Mouse (Mus musculus) neural tube, embryonic 10.5 days (tissue): ENCODE measurements around the gene Cblb.

ENCODE experiments used
- DNase-seq: peaks from one replicate; pipeline ENCODE4 v3.0.0-alpha.2; 2017; ENCODE audit warnings: low spot score; ENCODE audit errors: extremely low spot score

Gene Cblb

DNA sequence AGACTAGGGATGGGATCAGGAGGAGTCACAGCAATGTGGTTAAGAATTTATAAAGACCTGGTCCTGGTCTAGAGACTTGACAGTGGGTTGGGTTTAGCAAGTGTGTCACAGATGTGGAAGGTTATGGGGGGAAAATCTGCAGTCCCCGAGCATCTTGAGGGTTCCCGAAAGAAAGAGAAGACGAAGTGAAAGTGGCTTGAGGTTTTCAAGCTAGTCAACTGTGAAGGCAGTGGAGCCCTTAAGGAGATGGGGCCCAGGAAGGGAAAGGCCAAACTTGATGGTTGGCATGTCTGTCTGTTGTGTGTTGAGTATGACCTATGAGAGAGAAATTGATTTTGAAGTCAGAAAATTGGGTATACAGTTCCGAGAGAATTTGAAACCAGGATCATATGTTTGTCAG lies 7.3 kb downstream of the Cblb start:
- DNase-seq: no peak

DNA sequence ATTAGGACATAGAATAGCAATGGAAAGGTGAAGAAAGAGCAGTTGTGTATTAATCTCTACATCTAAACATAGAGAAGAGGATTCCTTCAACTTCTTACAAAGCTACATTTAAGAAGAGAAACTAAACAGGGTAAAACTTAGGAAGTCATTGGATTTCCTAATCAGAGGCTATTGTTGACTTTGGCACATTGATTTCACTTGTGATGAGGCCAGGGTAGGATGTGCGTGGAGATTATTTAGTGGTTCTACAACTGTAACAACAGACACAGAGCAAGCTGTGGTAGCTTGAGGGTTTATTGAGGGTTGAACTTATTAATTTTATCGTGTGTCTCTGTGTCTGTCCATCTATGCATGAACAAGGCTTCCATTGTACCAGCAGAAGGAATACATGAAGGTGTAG lies 7.8 kb downstream of the Cblb start:
- no peak for DNase-seq

DNA sequence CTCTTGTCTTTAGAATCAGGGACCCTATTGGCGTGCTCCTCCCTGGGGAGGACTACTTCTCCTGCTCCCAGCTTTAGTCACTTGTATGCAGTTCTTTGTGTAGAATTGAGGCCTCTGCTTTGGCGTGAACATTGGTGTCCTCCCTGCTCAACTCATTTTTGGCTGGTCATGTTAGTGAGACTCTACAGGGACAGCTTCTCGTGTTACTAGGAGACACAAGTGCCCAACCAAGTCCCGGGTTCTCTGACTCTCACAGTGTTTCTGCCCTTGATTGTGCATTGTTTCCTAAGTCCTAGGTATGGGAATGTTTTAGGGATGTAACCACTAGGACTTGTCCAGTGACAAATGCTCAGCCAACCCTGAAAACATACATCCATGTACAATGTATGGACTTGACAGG lies 9.9 kb downstream of the Cblb start:
- no peak for DNase-seq

DNA sequence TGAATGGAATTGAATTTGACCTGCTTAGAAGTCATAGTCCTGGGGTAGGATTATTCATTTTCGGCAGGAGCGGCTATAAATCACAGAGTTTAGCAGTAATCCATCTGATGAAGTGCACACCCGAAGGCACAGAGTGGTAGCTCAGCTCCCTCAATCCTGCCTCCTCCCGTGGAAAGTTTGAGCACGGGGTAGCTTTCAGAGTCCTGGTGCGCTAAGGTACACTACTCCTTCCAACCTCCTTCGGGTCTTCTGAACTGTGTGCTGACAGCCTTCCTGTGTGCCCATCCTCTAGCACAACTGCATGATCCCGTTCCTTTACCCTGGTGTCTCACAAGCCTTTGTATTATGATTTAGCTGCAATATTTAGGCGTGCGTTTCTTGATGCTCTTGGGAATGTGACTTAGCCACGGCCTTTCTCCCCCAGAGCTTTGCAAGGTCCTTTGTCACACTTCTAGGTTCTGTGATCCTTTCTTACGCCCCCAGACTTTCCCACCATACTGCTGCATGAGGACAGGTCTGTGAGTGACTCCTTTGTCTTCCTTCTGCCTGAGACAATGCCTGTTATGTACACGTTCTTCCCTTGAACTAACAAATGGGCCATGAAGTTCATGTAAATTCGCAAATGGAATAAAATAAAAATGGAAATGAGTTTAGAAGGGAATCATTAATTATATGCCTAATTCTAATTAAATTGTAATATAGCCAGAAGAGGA lies 11.8 kb downstream of the Cblb start:
- no peak for DNase-seq

DNA sequence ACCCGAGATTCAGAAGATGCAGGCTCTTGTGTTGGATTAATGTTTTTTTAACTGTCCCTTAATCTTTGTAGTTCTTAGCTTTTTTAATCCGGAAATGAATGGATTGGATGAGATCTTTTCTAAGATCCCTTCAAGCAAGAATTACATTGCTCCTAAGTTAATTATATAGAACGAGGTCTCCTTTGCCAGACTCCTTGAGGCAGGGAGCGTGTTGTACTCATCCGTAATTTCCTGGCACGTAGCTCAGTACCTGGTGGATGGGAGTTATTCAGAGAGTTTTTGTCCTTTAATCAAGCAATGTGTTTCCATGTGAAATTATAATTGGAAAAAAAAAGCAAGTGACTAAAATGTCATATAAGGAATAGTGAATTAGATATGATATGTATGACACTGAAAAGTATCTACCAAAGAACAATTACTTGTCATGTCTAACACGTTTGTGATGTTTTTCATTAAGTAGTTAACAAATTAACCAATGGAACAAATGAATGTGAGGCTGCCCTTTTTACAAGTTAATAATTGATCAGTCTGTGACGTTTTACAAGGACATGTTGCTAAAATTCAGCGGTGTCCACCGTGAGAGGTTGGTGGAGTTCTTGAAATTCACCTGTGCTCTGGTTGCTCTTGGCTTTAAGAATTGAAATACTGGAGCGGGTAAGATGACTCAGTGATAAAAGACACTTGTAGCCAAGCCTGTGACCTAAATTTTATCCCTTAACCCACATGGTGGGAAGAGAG lies 12.5 kb downstream of the Cblb start:
- no peak for DNase-seq

GRCm38 (mm10) chr16:52044518-52044917 lies 13.5 kb downstream of the Cblb start:
- no peak for DNase-seq

- DNase-seq: no peak
Observed at GRCm38 (mm10) chr16:52044985-52045384, 14.0 kb downstream of the Cblb start.

DNA sequence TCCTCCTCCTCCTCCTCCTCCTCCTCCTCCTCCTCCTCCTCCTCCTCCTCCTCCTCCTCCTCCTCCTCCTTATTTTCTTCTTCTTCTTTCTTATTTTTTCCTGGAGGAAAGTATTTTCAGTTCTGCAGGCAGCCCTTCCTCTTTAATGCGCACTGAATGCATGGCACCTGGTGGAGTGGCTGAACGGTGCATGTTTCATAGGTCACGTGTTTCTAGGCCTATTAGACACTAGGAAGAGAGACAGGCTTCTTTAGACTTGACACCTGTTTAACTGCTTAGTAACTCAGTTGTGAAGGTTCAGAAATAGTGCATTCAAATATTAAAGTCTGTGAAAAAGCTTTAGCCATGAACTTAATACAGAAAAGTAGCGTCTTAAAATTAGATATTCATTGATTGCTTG lies 15.4 kb downstream of the Cblb start:
- no peak for DNase-seq

- no peak for DNase-seq
Observed at GRCm38 (mm10) chr16:52051106-52051505, 20.1 kb downstream of the Cblb start.

GRCm38 (mm10) chr16:52052734-52053133 lies 21.7 kb downstream of the Cblb start:
- no peak for DNase-seq

DNA sequence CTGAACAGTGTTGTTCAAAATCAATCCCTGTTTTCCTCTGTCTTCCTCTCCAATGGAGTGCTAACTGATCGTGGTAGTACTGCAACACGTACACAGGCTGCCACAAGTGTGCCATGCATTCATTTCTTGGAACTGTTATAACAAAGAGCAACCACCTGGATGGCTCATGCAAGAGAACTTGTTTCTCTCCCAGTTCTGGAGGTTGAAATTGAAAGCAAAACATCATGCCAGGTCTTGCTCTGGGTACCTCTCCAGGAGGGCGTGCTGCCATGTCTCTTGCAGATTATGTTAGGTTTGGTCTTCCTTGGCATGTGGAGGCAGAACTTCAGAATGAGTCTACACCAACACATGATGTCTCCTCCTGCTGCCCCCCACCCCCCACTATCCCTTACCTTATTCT lies 24.2 kb downstream of the Cblb start:
- DNase-seq: no peak

GRCm38 (mm10) chr16:52056164-52056563 lies 25.1 kb downstream of the Cblb start:
- DNase-seq: no peak

DNA sequence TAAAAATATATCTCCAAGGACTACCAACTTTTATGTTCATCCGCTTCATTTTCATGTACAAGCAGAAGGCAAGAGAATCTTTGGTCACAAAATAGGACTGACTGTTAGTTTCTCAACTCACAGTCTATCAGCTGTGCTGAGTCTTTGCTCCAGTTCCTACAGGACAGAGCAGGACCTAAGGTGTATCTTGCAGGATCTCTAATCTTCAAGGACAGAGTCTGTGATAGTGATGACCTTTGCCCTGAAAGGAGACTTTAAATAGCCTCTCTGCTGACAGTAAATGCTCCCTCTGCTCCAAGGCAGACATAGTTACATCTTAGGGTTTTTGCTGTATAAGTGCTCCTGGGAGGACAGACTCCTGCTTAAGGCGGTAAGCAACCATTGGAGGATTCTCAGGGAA lies 26.3 kb downstream of the Cblb start:
- DNase-seq: no peak

DNA sequence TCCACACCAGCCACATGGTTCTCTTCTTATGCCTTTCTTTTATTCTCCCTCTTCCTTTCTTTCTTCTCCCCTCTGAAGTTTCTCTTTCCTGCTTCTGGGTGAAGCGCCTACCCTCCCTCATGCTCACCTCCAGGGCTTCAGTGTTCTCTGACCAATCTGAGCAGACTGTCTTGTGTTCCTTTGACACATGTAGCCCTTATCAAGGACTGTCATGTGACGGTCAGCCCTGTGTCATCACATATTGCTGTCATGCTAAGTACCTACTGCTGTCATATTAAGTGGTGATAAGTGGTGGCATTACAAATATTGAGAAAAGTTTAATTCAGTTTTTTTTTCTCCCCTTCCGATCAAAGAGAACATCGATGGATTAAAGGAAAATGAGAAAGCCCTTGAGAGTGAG lies 28.5 kb downstream of the Cblb start:
- DNase-seq: no peak

- no peak for DNase-seq
Observed at GRCm38 (mm10) chr16:52060100-52060719, 29.2 kb downstream of the Cblb start.

DNA sequence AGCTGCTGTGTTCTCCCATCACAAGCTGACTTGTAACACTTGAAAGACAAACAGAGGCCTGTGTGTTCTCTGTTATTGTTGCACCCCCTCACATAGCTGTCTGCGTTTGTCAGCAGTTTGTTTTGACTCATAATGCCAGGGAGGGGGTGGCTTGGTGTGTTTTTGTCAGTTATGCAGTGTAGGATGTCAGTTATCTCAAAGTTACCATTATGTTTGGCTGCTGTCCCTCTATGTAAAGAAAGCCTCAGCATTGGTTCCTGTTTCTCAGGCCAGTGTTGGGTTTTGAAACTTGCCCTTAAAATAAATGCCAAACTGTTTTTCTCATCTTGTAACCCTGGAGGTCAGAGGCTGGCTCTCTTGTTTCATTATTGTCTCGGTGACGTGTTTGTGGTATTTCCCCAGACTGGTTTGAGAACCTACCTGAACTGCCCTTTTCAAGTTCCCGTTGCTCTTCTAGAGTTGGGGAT lies 30.0 kb downstream of the Cblb start:
- no peak for DNase-seq

DNA sequence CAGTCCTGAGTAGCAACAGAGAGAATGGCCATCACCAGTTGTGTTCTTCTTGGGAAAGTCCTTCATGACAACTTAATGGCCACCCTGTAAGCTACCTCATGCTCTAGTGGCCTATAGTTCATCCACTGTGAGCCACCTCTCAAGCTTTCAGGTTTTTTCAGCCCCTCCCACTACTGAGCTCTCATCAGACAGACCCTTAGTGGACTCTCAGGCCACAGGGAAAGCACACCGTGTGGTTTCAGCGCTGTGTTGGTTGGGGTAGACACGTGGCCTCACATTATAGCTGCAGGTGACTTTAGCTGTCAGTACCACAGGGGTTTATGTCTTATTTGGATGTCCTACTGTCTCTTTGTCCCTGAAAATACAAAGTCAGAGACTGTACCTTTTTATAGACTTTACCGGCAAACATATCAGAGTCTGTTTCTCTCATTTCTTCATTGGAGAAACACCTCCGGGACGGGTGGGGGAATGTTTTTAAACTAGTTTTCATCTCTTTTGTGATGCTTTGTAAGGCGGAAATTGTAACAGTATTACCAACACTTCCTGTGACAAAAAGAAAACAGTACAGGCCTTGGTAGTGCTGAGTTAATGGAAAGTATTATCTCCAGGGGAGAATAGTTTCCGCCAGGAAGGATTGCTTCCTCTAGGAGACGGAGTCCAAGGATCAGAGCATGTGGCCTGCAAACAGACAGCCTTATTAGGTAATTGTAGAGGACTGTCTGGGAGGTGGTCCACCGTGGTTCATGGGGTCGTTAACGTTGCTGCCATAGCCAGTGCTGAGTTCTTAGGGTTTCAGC lies 33.5 kb downstream of the Cblb start:
- DNase-seq: no peak

DNA sequence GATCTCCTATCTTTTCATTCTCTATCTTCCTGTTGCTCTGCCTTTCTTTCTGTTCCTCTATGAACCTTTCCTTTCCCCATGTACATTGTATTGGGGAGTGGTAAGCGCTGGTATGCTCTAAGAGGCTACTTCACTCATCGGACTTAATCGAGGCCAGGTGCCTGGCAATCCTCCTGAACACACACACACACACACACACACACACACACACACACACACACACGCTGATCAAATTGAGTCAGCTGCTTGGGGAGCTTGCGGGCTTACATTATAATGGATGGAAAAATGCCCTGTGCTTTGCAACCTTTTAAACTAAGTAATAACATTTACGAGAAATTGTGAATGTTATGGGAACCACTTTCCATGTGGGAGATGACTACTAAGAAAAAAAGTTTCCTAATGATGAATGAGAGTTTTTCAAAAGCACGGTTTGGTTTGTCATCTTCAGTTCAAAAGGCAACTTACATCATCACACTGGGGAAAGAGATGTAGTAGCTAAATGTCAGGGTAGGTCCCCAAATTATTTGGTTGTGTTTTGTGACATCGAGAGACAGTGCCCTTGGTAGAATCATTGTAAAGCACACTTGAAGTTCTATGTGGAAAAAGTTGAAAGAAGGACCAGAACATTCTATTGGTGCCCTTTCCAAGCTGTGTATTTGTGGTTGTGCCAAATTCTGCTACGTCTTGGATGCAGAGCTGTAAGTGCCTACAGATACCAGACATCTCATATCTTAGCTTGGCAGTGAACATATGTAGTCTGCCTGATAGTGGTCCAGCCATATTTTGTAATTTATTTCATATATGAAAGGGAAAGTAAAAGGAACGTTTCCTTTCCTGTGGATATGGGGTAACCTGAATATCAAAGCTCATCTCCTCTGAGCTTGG lies 36.8 kb downstream of the Cblb start:
- DNase-seq: no peak

DNA sequence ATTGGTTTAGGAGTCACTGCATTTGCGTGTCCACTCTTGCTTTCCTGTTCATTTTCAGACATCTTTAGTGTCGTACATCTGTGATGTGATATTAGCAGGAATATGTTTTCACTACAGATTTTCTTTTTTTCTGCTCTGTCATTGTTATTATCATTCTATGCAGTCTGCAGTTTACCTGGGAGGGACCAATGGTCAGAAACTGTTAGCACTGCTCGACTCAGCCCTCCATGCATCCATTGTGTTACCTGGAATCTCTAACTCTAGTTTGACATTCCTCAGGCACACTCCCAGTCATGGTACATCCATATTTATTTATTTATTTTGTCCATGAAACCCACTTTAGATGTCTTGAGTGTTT lies 37.5 kb downstream of the Cblb start:
- DNase-seq: no peak

DNA sequence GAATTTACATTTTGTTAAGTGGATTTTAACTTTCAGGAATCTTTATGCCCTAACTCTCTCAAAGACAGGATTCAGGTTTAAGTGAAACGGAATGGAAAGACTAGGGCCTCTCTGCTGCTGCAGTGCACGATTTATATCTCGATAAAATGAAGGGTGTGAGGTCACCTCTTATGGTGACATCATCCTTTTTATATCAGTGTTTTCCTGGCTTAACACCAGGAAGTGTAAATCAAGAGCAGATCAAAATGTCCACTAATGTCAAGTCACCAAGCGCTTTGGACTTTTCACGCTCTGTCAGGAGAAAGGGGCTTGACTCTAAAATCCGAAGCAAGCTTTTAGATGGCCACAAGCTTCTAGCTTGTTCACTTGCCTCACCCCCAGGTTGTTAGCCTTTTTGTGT lies 38.6 kb downstream of the Cblb start:
- DNase-seq: no peak

- no peak for DNase-seq
Observed at GRCm38 (mm10) chr16:52070128-52070527, 39.1 kb downstream of the Cblb start.
